Mouse (Mus musculus): ENCODE data around the gene Catsperz. TPM values are rescaled to one million over a fixed set of nuclear protein-coding genes. Genes with fewer than 3 reads are reported as not detected.
"Not testable (repeated sequence)": the region's sequence is repeated elsewhere in the genome, so short reads cannot be mapped to it uniquely, and the experiment has no call there.

The Catsperz gene
- total RNA-seq, 1 experiment from 2014 or later: not detected

DNA sequence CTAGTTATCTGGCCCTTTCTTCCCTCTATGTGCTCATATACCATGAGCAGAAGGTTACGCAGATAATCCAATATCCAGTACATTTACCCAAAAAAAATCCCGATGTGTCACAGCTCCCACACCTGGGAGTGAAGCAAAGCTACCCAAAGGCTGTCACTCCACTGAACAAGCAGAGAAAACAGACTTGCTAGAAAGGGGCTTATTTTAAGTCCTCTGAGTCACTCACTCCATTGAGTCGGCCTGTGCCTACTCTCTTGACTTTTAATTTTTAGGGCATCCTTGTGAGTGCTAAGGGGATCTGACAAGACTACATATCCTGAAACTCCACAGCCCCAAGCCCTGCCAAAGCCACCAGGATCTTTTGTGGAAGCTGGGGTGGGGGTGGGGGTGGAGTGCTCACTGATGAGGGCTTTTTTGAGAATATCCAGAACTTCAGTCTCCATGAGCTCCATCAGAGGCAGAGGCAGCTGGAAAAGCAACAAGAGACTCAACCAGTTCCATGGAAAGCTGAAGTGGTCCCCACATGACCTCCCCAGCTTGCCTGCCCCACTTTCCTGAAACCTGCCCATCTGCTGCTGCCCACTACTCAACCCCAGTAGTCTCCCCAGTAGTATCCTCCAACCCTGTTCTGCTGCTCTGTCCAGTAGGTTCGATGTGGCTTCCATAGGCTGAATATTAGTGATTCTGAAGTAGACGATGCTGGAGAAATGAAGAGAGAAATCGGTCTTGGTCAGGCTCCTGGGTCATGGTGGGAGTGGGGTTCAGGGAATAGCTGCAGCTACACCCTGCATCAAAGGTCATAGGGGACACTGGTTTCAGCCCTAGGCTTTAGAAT is 2.1 kb downstream of the Catsperz start:
- no peak for DNase-seq

DNA sequence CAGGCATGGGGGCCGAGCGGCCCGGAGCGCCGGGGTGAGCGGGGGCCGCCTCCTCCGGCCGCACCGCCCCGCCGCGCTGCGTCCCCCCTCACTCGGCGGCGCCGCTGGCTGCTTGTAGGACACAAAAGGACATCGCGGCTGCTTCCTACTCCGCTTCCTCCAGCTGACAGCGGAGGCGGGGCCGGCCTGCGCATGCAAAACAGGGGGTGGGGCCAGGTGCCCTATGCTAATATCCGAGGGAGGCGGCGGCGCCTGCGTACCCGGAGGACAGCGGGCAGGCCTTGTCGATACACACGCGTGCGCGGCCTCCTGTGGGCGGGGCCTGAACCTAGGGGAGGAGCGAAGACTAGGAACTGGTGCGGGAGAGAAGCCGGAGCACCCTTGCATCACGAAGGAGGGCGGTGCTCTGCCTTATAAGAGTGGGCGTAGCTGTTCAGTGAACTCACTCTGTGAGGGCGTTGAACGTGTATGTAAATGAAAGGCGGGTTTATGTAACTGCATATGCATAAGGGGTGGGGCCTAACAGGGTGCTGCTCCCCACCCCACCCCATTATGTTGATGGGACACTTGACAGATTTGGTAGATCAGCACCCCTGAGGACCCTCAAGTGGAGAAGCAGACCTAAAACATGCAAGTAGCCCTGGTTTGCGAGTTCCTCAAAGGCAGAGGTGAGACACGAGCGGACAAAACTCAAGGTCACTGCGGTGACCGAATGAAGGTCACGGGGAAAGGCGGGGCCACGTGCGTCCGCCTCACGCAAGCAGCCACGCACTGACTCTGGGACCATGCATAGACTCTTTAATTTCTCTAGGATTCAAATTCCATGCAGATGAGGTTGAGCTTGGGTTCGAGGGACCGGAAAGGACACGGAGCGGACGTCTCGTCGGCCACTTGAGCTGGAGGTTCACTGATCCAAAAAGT is 3.3 kb downstream of the Catsperz start, which contains the start of gene Esrra:
Esrra (minus strand) TSS at position 167 of the 921 bp plus-strand sequence.
- peak; percentile 100 for DNase-seq

DNA sequence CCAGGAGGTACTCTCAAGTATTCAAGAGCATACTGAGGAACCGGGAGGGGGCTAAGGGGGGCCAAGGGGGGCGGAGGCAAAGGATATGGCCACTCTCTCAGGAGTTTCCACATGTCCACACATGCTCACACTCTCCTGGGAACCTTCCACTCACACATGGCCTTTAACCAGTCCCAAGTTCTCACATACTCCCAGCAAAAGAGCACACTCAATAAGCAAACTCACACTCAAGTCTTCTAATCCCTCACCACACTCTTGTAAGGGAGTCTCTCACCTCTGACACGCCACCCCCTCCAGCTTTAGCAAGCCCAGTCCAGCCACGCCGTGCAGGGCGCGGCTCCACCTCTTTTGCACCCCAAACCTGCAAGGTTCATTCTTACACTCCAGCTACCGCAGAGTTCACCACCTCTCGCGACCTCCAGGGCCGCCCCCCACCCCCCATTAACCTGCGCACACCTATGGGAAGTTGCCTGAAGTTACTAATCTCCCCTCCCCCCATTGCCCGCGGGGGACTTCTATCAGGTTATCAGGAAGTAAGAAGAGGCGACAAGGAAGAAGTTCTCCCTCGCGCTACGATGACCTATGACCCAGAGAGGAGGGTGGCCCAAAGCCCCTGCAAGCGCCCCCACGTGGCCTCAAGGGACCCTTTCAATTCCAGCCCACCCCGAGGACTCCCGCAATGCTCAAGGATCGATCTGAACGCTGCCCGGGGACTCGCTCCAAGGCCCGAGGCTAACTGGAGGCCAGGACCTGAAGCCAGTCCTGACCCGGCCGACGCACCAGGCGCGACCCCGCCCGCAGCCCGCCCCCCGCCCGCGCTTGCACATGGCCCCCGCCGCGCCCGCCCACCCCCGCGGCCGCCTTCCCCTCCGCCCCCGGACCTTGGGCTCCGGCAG is 4.2 kb downstream of the Catsperz start:
- DNase-seq: no peak

DNA sequence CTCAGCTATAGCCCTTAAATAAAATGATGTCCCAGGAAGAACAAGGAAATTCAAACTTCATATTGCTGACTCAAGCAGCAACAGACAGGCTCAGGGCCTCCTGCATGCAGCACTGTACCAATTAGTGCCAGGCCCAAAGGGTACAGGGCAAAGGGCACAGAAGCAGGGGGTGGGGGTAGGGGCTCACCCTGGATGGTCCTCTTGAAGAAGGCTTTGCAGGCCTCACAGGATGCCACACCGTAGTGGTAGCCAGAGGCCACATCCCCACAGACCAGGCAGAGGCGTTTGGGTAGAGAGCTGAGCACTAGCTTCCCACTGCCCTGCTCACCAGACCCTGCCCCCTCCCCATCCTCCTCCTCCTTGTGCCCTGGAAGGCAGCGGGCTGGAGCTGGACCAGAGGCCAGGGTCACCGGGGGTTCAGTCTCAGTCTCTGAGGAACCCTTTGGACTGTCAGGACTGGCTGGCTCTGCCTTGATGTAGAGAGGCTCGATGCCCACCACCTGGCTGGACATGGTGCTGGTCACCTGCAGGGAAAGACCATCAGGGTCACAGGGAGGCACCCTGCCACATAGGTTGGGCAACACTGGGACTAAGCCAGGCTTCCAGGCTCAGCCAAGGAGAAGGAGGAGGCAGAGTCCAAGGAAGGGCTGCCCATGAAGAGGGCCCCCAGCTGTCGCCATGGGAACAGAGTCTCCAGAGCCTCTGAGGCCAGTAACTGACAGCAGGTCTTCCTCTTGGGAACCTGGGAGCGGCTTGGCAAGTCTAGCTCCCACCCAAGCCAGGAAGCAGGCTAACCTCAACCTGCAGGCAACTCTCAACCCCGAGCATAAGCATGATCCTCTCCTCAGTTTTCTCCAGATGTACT is 5.1 kb downstream of the Catsperz start:
- DNase-seq: peak; percentile 61

DNA sequence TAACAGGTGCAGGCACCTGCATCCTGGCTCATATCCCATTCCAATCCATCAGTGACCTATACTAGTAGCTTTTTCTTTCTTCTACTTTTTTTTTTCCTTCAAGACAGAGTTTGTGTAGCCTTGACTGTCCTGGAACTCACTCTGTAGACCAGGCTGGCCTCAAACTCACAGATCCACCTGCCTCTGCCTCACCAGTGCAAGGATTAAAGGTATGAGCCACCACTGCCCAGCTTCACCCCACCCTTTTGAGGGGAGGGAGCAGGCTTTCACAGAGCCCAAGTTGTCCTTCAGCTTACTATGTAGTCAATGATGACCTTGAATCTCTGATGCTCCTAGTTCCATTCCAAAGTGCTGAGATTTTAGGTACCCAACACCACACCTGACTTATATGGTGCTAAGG is 5.7 kb downstream of the Catsperz start:
- DNase-seq: no peak

DNA sequence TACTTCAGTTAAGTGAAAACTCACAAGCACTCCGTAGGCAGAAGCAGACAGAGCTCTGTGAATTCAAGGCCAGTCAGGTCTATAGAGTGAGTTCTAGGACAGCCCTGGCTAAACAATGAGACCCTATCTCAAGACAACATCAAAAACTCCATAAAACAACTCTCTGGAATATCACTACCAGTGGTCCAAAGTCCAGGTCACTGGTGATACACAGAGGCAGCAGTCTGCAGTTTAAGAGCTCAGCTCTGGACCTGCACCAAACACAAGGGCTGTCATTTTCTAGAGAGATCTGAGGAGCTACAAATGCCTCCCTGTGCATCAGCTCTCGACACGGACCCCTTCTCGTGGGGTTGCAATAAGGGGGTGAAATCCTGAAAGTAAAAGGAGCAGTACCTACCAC is 6.9 kb downstream of the Catsperz start:
- DNase-seq: no peak

DNA sequence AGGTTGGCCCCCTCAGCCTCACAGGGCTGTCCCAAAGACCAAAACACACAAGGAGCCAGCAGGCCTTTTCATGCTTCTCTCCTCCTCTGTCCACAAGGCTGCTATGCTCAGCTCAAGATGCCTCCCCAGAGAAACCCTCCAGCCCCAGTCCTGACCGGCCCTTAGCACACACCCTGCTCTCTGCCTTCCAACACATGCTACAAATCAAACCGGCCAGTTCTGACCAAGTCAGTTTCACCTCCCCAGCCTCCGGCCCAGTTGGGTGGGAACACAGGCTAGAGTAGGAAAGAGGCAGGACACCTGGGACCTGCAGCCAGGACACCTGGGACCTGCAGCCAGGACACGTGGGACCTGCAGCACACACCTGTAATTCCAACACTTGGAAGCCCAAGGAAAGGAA is 8.7 kb downstream of the Catsperz start:
- no peak for DNase-seq

DNA sequence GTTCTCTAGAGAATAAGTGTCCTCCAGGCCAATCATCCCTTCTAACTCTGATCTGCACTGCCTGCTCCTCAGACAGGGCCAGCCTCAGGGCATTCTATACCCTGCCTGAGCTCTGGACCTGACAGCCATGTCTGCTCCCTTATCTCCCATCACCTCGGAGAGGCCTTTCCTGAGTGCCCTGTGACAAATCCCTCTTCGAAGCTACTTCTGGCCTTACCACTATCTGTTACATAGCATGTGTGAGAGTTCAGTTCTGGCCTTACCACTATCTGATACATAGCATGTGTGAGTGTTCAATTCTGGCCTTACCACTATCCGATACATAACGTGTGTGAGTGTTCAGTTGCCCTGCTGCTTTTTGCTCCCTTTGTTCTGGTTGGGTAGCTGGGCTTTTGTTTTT is 9.9 kb downstream of the Catsperz start:
- DNase-seq: no peak

DNA sequence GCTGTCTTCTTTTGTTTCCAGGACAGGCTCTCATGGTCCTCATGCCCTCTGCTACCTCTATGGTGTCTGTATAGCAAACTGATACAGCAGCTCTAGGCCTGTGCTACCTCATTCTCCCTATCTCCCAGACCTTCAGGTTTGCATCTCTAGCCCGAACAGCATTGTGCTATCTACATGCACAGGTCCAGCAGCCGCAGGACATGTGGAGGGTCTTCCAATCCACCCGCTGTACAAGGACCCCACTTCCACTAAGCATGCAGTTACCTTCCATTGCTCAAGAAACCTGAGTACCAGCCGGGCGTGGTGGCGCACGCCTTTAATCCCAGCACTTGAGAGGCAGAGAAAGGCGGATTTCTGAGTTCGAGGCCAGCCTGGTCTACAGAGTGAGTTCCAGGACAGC is 10.6 kb downstream of the Catsperz start:
- DNase-seq: no peak

DNA sequence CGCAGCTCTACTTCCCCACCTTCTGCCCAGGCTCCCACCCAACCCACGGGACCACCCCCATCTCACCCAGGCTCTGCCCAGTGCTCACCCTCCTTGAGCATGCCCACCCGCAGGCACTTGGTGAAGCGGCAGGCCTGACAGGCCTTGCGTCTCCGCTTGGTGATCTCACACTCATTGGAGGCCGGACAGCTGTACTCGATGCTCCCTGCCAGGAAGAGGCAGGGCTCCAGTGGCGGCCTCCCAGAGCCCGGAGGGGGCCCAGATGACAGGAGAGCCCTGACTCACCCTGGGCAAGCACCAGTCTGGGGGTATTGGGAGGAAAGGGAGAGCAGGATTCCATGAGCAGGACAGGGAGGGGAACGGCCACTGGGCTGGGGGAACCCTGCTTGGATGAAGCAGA is 11.2 kb downstream of the Catsperz start:
- no peak for DNase-seq

DNA sequence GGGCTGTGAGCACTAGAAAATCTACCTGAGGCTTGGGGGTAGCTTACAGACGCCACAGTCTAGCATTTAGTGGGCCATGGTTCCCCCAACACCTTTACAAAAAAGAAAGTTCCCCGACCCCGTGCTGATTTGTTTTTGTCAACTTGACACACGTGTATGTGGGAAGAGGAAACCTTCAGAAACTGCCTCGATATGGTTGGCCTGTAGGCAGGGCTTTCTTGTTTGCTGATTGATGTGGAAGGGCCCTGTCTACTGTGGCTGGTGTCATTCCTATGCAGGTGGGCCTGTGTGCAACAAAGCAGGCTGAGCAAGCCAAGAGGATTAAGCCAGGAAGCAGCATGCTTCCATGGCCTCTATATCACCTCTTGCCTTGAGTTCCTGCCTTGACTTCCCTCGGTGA is 12.1 kb downstream of the Catsperz start:
- no peak for DNase-seq

DNA sequence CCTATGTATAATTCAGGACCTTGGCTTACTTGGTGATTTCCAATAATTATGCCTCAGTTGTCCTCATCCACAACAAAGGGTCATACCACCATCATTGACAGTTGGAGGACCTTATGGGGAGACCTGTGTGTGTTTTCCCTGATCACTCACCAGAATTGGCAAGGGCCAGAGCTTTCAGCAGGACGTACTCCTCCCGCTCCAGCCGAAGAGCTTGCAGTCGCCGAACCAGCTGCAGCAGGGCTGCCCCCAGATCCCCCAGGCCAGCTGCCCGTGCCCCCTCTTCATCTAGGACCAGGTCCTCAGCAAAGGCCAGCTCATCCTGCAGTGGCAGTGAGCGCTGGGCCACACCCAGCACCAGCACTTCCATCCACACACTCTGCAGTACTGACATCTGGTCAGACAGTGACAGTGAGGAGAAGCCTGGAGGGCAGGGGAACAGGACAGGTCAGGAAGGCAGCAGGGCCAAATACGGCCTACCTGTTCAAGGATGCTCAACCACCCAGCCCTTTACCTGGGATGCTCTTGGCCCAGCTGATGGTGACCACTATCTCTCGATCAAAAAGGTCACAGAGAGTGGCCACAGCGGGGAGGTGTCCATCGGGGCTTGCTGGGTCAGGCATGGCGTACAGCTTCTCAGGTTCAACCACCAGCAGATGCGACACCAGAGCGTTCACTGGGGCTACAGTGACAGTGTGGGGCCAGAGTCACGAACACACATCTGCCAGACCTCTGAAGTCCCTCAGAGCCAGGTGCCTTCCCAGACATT is 12.8 kb downstream of the Catsperz start:
- no peak for DNase-seq

DNA sequence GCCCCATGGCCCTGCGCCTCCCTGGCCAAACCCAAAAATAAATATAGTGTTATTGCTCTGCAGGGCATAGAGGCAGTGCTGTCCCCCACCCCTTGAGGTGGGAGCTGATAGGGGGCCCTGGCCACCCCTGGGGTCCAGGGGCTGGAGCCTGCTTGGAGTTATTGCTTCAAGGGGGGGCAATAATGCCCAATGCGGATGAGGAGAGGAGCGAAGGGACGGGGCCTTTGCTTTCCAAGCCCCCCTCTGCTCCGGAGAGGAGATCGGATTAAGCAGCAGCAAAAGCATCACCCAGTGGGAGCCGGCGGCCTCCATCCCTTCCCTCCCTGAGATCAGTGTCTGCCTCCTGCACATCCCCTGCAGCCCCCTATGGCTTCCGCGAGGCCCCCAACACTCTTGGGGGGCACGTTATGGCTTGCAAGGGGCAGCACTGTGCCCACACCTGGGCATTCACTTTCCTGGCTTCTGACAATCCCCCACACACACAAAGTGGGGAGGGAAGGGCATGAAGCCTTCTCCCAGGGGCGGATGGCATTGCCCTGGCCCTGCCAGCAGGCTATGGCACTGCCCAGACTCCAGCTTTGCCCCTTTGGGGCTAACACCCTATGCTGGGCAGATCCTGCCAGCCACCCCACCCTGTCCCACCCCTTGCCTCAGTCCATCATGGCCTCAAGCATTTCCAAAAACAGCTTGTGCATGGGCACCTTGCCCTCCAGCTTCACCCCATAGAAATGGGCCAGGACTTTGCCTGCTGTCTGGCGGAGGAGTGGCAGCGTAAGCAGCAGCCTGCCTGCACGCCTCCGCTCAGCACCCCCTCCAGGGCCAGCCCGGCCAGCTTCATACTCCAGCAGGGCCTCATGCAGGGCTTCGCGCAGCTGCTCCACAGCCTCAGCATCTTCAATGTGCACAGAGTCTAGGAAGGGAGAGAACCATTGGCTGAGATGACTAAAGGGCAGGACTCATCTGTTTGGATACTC is 13.8 kb downstream of the Catsperz start:
- DNase-seq: no peak

DNA sequence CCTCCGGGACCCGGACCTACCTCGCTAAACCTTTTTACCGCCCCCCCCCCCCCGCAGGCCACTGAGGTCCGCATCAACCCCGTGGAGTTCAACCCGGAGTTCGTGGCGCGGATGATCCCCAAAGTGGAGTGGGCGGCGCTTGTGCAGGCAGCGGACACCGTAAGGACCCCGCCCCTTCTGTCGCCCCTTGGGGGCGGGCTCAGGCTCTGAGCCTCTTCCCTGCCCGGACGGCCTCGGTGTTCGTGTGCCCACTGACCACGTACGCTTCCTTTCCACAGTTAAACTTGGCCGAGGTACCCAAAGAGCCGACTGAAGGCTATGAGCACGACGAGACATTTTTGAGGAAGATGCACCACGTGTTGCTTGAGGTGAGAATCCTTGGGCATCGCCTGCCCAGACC is 14.9 kb downstream of the Catsperz start:
- not testable (repeated sequence) for DNase-seq

DNA sequence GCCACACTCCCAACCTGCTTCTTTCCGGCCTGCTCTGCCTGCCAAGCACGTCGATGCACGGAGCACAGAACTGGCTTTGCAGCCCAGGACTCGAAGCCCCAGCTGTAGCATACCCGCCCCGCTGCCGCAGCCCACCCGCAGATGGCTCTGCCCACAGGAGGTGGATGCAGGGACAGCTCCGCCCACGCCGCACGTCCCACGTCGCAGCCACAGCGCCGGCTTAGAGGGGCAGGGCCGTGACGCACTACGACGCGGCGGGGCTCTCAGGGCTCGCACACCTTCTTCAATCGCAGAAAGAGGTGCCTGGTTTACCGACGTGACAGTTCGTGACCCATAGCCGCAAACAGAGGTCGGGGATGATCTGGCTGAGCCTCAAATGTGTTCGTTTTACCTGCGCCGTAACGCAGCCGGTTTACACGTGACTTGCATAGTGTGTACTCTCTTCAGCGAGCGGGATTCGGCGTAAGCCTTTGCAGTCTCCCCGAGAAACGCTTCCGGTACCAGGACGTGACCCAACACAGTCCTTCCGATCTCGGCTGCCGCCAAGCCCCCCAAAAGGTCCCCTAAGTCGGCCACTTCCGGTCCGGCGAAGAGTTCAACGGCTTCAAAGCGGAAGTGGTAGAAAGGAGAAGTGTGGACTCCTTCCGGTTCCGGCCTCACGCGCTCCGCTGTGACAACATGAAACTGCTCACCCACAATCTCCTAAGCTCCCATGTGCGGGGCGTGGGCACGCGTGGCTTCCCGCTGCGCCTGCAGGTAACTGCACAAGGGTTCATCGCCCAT is 15.5 kb downstream of the Catsperz start, which contains the start of the genes Trmt112 and Prdx5:
Trmt112 (plus strand) TSS at position 192 of the 783 bp plus-strand sequence.
Prdx5 (minus strand) TSS at position 600 of the 783 bp plus-strand sequence.
- DNase-seq: peak; percentile 91

DNA sequence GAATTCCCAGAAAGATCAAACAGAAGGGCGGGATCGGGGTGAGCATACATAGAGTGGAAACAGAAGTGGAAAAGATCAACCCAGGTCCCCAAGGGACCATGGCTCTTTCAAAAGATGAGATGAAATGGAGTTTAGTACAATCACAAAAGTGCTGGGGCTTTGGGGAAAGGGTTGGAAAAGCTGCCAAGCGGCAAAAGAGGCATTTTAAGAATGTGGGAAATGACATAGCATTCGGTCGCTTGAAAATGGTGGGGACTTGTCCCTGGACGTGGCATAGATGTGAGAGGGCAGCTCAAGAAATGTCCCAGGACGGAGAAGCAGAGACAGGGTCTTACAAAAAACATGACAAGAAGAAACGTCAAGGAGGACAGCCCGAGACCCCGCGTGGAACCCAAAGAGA is 16.2 kb downstream of the Catsperz start:
- DNase-seq: no peak

DNA sequence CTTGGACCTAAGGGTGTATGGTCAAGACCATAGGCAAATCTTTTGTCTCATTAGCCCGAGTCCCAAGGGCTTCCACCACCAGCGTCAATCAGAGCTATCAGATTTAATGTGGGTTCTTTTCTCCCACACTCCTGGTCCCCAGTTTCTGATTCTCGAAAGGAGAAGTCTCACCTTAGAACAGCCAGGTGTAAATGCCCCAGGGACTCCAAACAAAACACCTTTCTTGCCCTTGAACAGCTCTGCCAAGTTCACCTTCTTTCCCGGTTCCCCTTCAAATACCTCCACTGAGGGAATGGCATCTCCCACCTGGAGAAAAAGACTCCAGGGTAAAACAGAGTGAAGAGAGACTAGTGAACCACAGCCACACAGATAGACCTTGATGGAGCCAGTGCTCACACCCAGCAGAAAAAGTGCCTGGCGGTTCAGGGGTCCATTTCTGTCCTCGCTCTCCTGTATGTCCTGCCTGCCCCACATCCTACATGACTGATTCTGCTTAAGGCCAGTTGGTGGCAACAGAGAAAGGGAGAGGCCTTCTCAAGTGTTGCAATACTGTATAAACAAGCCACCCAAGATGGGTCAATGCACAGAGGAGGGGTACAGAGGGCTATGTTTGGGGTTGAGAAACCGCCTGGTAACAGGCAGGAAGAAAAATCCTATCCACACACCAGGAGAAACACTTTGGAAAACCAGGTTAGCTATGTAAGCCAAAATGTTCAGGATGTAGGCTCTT is 17.2 kb downstream of the Catsperz start:
- DNase-seq: no peak

All from adrenal gland, postnatal 25 days (tissue).